Mouse (Mus musculus): ENCODE results near the gene Pnma1. TPM values are rescaled to one million over a fixed set of nuclear protein-coding genes. Genes with fewer than 3 reads are reported as not detected.

The Pnma1 gene
- total and polyA plus RNA-seq, 2 experiments from 2014 or later: 0.31 TPM; not detected in 1

DNA sequence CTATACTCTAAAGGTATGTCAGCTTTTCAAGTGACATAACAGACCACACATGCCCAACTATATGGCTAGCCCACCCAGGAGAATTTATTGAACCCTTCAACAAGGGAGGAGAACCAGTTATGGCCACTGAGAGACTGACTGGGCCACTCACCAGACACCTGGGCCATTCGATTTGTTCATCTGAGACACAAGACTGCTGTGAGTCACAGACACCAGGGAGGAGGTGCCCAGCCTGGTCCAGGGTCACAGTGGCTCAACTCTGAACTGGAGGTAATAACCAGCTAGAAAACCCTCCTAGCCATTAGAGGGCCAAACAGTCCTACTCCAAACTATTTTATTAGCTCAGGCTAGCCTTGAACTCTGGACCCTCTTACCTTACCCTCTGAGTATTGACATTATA, 29.8 kb upstream of the Pnma1 start:
- no peak for TF ChIP-seq CTCF (IDR thresholded peaks at IDR 0.05; ENCODE audit: low read depth)
- no peak for TF ChIP-seq EP300 (IDR thresholded peaks at IDR 0.05; ENCODE audit: low read depth)
- H3K36me3 ChIP-seq (replicated peaks; ENCODE audit: control insufficient read depth, insufficient read depth, low read length): peaks cover 12% of the 10 kb centered on the region
- no peaks in the 10 kb centered on the region for H3K9me3 ChIP-seq (replicated peaks; ENCODE audit: control insufficient read depth, low read length)
- peaks cover 81% of the 10 kb centered on the region for H3K4me1 ChIP-seq (ENCODE audit: control insufficient read depth, insufficient read depth)
- H3K27me3 ChIP-seq (ENCODE audit: control insufficient read depth, insufficient read depth, low read length): no peaks in the 10 kb centered on the region
- H3K27ac ChIP-seq (ENCODE audit: low read depth): no peak overlapping the region
- H3K4me3 ChIP-seq (ENCODE audit: low read depth, low read length): no peak overlapping the region
- DNase-seq (ENCODE audit: low spot score): no peak
- WGBS: 80% methylated on average over 1 of the region's 1 CpGs
- H3K4me2 ChIP-seq (ENCODE audit: low read depth, low read length): no peak overlapping the region
- H3K9ac ChIP-seq (replicated peaks; ENCODE audit: low read depth, low read length): no peak overlapping the region
- no peak for ATAC-seq (ENCODE audit: insufficient read depth, low read depth)

- Histone ChIP-seq H3K27me3 (ENCODE audit: control insufficient read depth, insufficient read depth, low read length) (no peaks in the 10 kb centered on the region), H3K27ac (ENCODE audit: low read depth) (peak overlapping the region; percentile 86), H3K36me3 (replicated peaks; ENCODE audit: control insufficient read depth, insufficient read depth, low read length) (peaks cover 19% of the 10 kb centered on the region), H3K9ac (replicated peaks; ENCODE audit: low read depth, low read length) (no peak overlapping the region; the same call in 1 of the 2 replicates), H3K4me1 (ENCODE audit: control insufficient read depth, insufficient read depth) (peaks cover 79% of the 10 kb centered on the region), H3K9me3 (replicated peaks; ENCODE audit: control insufficient read depth, low read length) (no peaks in the 10 kb centered on the region), H3K4me2 (ENCODE audit: low read depth, low read length) (0 out of 2 replicates have a peak overlapping the region, but pooled peaks have one; percentile 63), H3K4me3 (ENCODE audit: low read depth, low read length) (no peak overlapping the region)
- TF ChIP-seq CTCF (IDR thresholded peaks at IDR 0.05; ENCODE audit: low read depth): no peak
- no peak for TF ChIP-seq EP300 (IDR thresholded peaks at IDR 0.05; ENCODE audit: low read depth)
- DNase-seq (ENCODE audit: low spot score): no peak
- ATAC-seq (ENCODE audit: insufficient read depth, low read depth): no peak
- WGBS: 39% methylated on average over 6 of the region's 6 CpGs
Measured at GRCm38 (mm10) chr12:84176886-84177765, 28.8 kb upstream of the Pnma1 start.

- Histone ChIP-seq H3K4me1 (ENCODE audit: control insufficient read depth, insufficient read depth) (peaks cover 70% of the 10 kb centered on the region), H3K27me3 (ENCODE audit: control insufficient read depth, insufficient read depth, low read length) (no peaks in the 10 kb centered on the region), H3K4me3 (ENCODE audit: low read depth, low read length) (peak overlapping the region; percentile 45), H3K9ac (replicated peaks; ENCODE audit: low read depth, low read length) (peak overlapping the region; percentile 46), H3K36me3 (replicated peaks; ENCODE audit: control insufficient read depth, insufficient read depth, low read length) (peaks cover 26% of the 10 kb centered on the region), H3K4me2 (ENCODE audit: low read depth, low read length) (peak overlapping the region; percentile 63), H3K9me3 (replicated peaks; ENCODE audit: control insufficient read depth, low read length) (no peaks in the 10 kb centered on the region), H3K27ac (ENCODE audit: low read depth) (peak overlapping the region; percentile 86)
- DNase-seq (ENCODE audit: low spot score) (no peak), ATAC-seq (ENCODE audit: insufficient read depth, low read depth) (peak; percentile 8; the same call in 1 of the 2 replicates)
- 13% methylated on average over 13 of the region's 13 CpGs for WGBS
- no peak for TF ChIP-seq EP300 (IDR thresholded peaks at IDR 0.05; ENCODE audit: low read depth)
- no peak for TF ChIP-seq CTCF (IDR thresholded peaks at IDR 0.05; ENCODE audit: low read depth)
Measured at GRCm38 (mm10) chr12:84176126-84176769, 28.0 kb upstream of the Pnma1 start.

DNA sequence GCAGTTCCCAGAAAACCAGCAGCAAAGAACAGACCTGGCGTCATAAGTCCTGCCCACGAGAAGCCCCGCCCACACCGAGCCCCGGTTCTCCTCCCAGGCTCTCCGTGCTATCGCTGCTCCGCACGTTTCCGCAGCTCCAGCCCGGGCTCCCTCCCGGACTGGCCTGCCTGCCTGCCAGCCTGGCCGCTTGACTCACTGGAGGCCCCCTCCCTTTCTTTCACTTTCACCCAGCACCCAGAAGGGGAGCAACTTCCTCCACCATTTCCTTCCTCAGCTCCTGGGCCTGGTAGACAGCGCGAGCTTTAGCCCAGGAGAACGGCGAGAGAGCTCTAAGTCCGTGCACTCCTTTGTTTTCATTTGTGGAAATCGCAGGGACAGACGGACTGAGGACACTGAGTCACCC, 27.4 kb upstream of the Pnma1 start:
- Histone ChIP-seq H3K27me3 (ENCODE audit: control insufficient read depth, insufficient read depth, low read length) (no peaks in the 10 kb centered on the region), H3K4me2 (ENCODE audit: low read depth, low read length) (peak overlapping the region; percentile 63), H3K36me3 (replicated peaks; ENCODE audit: control insufficient read depth, insufficient read depth, low read length) (peaks cover 30% of the 10 kb centered on the region), H3K27ac (ENCODE audit: low read depth) (peak overlapping the region; percentile 86), H3K9ac (replicated peaks; ENCODE audit: low read depth, low read length) (peak overlapping the region; percentile 46), H3K4me1 (ENCODE audit: control insufficient read depth, insufficient read depth) (peaks cover 64% of the 10 kb centered on the region), H3K4me3 (ENCODE audit: low read depth, low read length) (peak overlapping the region; percentile 45), H3K9me3 (replicated peaks; ENCODE audit: control insufficient read depth, low read length) (no peaks in the 10 kb centered on the region)
- TF ChIP-seq CTCF (IDR thresholded peaks at IDR 0.05; ENCODE audit: low read depth) (peak; percentile 14; the same call in 1 of the 2 replicates), EP300 (IDR thresholded peaks at IDR 0.05; ENCODE audit: low read depth) (peak; percentile 74)
- peak; percentile 81 for ATAC-seq (ENCODE audit: insufficient read depth, low read depth)
- peak; percentile 88 for DNase-seq (ENCODE audit: low spot score)
- 1% methylated on average over 20 of the region's 20 CpGs for WGBS

DNA sequence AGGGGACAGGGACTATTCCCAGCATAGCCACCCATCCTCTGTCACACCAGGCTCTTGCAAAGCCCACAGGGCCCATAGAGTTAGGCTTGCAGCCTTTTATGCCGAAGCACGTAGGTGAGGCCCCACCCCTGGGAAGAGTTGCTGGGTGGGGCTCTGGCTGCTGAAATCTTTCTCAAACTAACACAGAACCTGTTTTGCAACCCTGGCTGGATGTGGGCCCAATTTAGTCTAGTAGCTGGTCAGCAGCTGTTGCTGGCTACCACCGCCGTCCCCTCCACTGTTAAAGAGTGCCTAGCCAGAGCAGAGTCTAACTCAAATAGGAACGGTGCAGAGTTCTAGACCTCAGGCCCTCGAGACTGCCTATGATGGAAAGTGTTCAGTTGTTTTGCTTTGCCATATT, 26.6 kb upstream of the Pnma1 start:
- Histone ChIP-seq H3K4me3 (ENCODE audit: low read depth, low read length) (no peak overlapping the region), H3K9ac (replicated peaks; ENCODE audit: low read depth, low read length) (no peak overlapping the region), H3K27ac (ENCODE audit: low read depth) (peak overlapping the region; percentile 86), H3K27me3 (ENCODE audit: control insufficient read depth, insufficient read depth, low read length) (no peaks in the 10 kb centered on the region), H3K36me3 (replicated peaks; ENCODE audit: control insufficient read depth, insufficient read depth, low read length) (peaks cover 33% of the 10 kb centered on the region), H3K4me2 (ENCODE audit: low read depth, low read length) (peak overlapping the region; percentile 63; the same call in 1 of the 2 replicates), H3K9me3 (replicated peaks; ENCODE audit: control insufficient read depth, low read length) (no peaks in the 10 kb centered on the region), H3K4me1 (ENCODE audit: control insufficient read depth, insufficient read depth) (peaks cover 56% of the 10 kb centered on the region)
- no peak for TF ChIP-seq EP300 (IDR thresholded peaks at IDR 0.05; ENCODE audit: low read depth)
- no peak for TF ChIP-seq CTCF (IDR thresholded peaks at IDR 0.05; ENCODE audit: low read depth)
- ATAC-seq (ENCODE audit: insufficient read depth, low read depth) (no peak), DNase-seq (ENCODE audit: low spot score) (no peak)
- 71% methylated on average over 6 of the region's 6 CpGs for WGBS
